Mouse (Mus musculus) G1E (cell line): Measurements from ENCODE around the gene Ttc16.

Experiments used
- CTCF ChIP-seq: IDR thresholded peaks from 2 replicates; pipeline ENCODE4 v1.5.1; 2012; ENCODE audit warnings: low read depth, low read length, inconsistent platforms, mixed read lengths
- POLR2AphosphoS5 ChIP-seq: IDR thresholded peaks from 2 replicates; pipeline ENCODE4 v1.6.1; 2012; ENCODE audit warnings: low read depth, low read length, inconsistent platforms; ENCODE audit not compliant: insufficient replicate concordance

DNA sequence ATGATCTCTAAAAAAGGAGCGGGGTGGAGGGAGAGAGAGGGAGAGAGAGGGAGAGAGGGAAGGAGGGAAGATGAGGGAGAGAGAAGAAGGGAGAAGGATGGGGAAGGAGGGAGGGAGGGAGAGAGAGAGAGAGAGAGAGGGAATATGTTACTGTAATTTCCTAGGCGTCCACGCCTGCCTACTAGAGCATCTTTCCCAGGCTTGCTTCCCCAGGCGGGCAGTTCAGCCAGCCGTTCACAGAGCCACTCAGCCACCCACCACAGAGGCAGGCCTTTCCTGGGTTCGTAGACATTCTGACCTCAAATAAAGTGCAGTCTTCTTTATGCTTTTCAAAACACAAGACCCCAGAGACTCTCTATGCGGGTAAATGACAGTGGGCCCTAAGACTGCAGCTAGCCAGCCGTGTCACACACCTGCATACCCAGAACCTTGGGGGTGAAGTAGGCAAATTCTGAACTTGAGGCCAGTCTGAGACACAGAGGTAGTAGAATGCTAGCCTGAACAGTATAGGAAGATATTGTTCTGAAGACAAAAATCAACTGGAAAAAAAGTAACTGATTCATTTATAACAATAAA, 48.2 kb upstream of the Ttc16 start:
- TF ChIP-seq CTCF (no peak), POLR2AphosphoS5 (no peak)
